Mouse (Mus musculus) kidney, adult 2 months (tissue): ENCODE measurements around the gene Nfyc.

Experiments
- CTCF ChIP-seq: fragments of 200-500 bp; conservative IDR thresholded peaks from 2 replicates; pipeline ENCODE4 v1.5.1; 2011; ENCODE audit warnings: low read depth, mild to moderate bottlenecking, control low read depth, low read length, moderate library complexity, mixed read lengths; ENCODE audit not compliant: insufficient read depth, insufficient read length
- POLR2A ChIP-seq: fragments of 200-500 bp; IDR thresholded peaks from one replicate; pipeline ENCODE4 v1.6.1; 2011; ENCODE audit warnings: low read depth, low read length, control low read depth

DNA sequence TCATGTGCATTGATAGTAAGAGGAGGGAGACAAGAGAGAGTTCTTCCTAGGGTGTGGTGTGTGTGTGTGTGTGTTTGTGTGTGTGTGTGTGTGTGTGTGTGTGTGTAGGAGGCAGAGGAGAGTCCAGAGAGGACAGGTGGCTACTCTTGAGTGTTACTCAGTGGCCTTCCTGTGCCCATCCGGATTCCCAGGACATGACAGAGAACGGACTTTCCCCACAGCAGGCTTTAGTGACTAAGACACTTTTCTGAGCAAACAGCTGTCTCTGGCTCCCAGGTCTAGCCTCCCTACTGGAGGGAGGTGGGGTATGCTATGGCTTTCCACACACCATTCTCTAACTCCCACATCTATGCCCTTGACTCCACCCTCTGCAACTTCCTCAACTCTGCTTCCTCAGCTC lies 81.8 kb downstream of the Nfyc start:
- TF ChIP-seq CTCF (no peak), POLR2A (no peak)
